Mouse (Mus musculus): Measurements from ENCODE around the gene Mgat5. TPM values are rescaled to one million over a fixed set of nuclear protein-coding genes. Genes with fewer than 3 reads are reported as not detected.

Mgat5 gene
- polyA plus RNA-seq, 1 experiment = under 0.01 TPM

DNA sequence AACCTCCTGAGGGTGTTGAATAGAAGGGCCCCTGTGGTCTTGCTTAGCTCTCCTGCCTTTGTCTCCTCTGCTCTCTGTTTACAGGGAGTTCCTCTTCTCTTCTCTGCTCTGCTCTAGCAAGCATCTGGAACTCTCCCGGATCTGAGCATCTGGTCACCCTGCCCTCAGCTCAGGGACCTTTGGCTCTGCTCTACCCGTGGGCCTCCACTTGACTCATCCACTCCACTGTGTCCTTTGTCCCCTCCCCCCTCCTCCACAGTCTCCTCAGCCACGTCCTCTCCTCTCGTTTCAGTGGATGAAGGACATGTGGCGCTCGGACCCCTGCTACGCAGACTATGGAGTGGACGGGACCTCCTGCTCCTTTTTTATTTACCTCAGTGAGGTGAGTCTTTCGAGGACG, 161.3 kb downstream of the Mgat5 start:
- Histone ChIP-seq H3K4me3 (replicated peaks) (no peak overlapping the region), H3K36me3 (ENCODE audit: control insufficient read depth) (no peaks in the 10 kb centered on the region), H3K9me3 (ENCODE audit: control insufficient read depth, low read length) (no peaks in the 10 kb centered on the region), H3K27me3 (ENCODE audit: control insufficient read depth) (no peaks in the 10 kb centered on the region), H3K4me1 (ENCODE audit: control insufficient read depth) (no peaks in the 10 kb centered on the region; the same call in none of the 2 replicates)
- TF ChIP-seq TAL1 (IDR thresholded peaks at IDR 0.05; ENCODE audit: low read length) (no peak), GATA1 (IDR thresholded peaks at IDR 0.05; ENCODE audit: low read length) (no peak)

DNA sequence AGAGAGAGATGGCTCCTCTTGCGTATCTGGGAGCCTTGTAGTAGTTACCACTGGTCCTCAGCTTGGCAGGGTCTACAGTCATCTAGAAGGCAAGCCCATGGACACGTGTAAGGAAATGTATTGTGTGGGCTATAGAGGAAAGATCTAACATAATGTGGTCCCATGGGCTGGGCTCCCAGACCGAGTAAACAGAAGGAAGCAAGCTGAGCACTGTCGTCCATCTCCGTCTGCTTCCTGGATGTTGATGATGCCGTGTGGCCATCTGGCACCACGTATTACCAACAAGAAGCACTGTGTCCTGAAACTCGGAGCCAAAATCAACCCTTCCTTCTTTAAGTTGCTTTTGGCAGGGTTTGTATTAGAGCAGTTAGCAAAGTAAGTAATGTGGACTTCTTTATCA, 163.7 kb downstream of the Mgat5 start:
- H3K4me3 ChIP-seq (replicated peaks) = no peak overlapping the region
- no peaks in the 10 kb centered on the region; the same call in none of the 2 replicates for H3K4me1 ChIP-seq (ENCODE audit: control insufficient read depth)
- no peak for TF ChIP-seq TAL1 (IDR thresholded peaks at IDR 0.05; ENCODE audit: low read length)
- TF ChIP-seq GATA1 (IDR thresholded peaks at IDR 0.05; ENCODE audit: low read length) = no peak

DNA sequence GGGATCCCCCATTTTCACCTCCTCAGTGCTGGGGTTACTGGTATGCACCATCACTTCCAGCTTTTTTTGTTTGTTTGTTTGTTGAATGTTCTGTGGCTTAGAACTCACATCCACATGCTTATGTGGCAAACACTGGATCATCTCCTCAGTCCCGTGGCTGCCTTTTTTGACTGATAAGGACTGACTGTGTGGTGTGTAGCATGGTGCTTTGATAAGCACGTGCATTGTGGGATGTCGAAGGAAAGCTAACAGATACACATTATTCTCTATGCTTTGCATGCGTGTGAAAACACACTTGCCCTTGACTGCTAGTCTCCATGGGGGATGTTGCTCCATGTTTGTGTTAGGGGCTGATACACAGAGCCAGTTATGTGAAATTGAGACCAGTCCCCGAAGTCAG, 164.7 kb downstream of the Mgat5 start:
- Histone ChIP-seq H3K36me3 (ENCODE audit: control insufficient read depth) (no peaks in the 10 kb centered on the region), H3K4me1 (ENCODE audit: control insufficient read depth) (no peaks in the 10 kb centered on the region), H3K27me3 (ENCODE audit: control insufficient read depth) (no peaks in the 10 kb centered on the region), H3K4me3 (replicated peaks) (no peak overlapping the region), H3K9me3 (ENCODE audit: control insufficient read depth, low read length) (no peaks in the 10 kb centered on the region)
- TF ChIP-seq TAL1 (IDR thresholded peaks at IDR 0.05; ENCODE audit: low read length) (no peak), GATA1 (IDR thresholded peaks at IDR 0.05; ENCODE audit: low read length) (no peak)

More for the DNA sequence above, 163.7 kb downstream of the Mgat5 start:
- no peaks in the 10 kb centered on the region for H3K36me3 ChIP-seq (ENCODE audit: control insufficient read depth)
- no peaks in the 10 kb centered on the region for H3K9me3 ChIP-seq (ENCODE audit: control insufficient read depth, low read length)
- no peaks in the 10 kb centered on the region for H3K27me3 ChIP-seq (ENCODE audit: control insufficient read depth)

DNA sequence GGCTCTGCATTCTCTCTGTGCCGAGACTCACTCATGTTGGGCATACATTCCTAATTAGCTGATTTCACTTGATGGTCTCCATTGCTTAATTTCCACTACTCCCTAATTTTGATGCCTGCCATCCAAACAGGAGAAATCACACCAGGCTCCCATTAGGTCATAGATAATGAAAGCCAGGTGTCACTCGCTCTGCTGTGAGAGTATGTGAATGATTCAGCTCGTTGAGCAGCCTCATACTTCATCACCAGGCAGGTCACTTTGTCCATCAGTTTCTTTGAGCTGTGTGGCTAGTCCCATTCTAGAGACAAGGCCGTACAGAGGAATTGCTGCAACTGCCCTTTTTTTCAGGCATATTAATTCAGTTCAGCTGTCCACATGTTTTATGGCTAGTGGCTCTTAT, 167.3 kb downstream of the Mgat5 start:
- H3K27me3 ChIP-seq (ENCODE audit: control insufficient read depth) = no peaks in the 10 kb centered on the region
- H3K36me3 ChIP-seq (ENCODE audit: control insufficient read depth) = no peaks in the 10 kb centered on the region
- H3K9me3 ChIP-seq (ENCODE audit: control insufficient read depth, low read length) = no peaks in the 10 kb centered on the region
- TF ChIP-seq GATA1 (IDR thresholded peaks at IDR 0.05; ENCODE audit: low read length) (no peak), TAL1 (IDR thresholded peaks at IDR 0.05; ENCODE audit: low read length) (no peak)
- H3K4me3 ChIP-seq (replicated peaks) = no peak overlapping the region
- H3K4me1 ChIP-seq (ENCODE audit: control insufficient read depth) = no peaks in the 10 kb centered on the region

DNA sequence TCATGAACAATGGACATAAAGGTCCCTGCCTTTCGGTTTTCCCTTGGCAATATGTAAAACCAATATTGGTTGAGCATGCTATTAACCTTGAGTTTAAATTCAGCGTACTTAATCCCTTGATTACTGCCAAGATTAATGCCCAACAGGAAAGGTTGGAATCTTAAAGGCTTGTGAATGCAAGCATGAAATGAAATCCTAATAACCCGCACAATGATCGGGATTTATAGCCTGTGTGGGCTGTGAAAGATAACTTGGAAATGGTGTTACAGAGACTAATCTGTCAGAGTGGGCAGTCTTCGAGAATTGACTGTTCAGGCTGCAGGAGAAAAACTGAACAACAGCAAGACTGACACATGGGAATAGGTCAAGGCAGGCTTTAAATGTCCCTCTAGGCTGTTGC, 168.7 kb downstream of the Mgat5 start:
- Histone ChIP-seq H3K27me3 (ENCODE audit: control insufficient read depth) (no peaks in the 10 kb centered on the region), H3K4me1 (ENCODE audit: control insufficient read depth) (no peaks in the 10 kb centered on the region), H3K4me3 (replicated peaks) (no peak overlapping the region), H3K9me3 (ENCODE audit: control insufficient read depth, low read length) (no peaks in the 10 kb centered on the region), H3K36me3 (ENCODE audit: control insufficient read depth) (no peaks in the 10 kb centered on the region)
- TF ChIP-seq GATA1 (IDR thresholded peaks at IDR 0.05; ENCODE audit: low read length) (no peak), TAL1 (IDR thresholded peaks at IDR 0.05; ENCODE audit: low read length) (no peak)

DNA sequence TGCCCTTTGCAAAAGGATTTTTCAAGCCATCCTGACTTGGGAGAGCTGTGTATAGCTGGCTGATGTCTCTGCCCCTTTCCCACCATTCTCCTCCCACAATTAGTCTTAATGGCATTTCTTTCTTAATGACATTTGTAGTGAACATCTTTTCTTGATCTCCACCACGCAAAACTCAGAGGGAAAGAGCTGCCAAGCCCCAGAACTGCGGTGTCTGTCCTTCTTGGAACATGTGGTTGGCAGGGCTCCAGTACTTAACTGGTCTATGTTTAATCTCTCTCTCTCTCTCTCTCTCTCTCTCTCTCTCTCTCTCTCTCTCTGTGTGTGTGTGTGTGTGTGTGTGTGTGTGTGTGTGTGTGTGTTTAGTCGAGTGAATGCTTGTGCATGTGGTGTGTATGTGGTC, 169.3 kb downstream of the Mgat5 start:
- TF ChIP-seq TAL1 (IDR thresholded peaks at IDR 0.05; ENCODE audit: low read length) (no peak), GATA1 (IDR thresholded peaks at IDR 0.05; ENCODE audit: low read length) (no peak)
- Histone ChIP-seq H3K4me1 (ENCODE audit: control insufficient read depth) (no peaks in the 10 kb centered on the region), H3K27me3 (ENCODE audit: control insufficient read depth) (no peaks in the 10 kb centered on the region), H3K36me3 (ENCODE audit: control insufficient read depth) (no peaks in the 10 kb centered on the region), H3K9me3 (ENCODE audit: control insufficient read depth, low read length) (no peaks in the 10 kb centered on the region), H3K4me3 (replicated peaks) (no peak overlapping the region)

DNA sequence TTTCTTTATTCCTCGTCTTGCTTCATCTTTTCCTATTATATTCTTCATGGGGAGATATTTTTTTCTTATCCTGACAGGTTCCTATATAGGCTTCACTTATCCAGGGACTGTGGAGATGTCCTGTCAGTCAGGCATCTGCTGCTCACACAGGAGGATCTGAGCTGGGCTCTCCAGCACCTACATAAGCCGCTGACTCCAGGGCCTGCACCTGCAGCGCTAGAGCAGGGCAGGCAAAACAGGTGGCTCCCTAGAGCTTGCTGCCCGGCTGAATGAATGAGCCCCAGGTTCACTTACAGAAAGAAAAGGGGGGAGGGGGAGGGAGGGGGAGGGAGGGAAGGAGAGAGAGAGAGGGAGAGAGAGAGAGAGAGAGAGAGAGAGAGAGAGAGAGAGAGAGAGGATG, 175.3 kb downstream of the Mgat5 start:
- Histone ChIP-seq H3K9me3 (ENCODE audit: control insufficient read depth, low read length) (no peaks in the 10 kb centered on the region), H3K4me1 (ENCODE audit: control insufficient read depth) (no peaks in the 10 kb centered on the region), H3K4me3 (replicated peaks) (no peak overlapping the region), H3K27me3 (ENCODE audit: control insufficient read depth) (no peaks in the 10 kb centered on the region), H3K36me3 (ENCODE audit: control insufficient read depth) (no peaks in the 10 kb centered on the region)
- no peak for TF ChIP-seq TAL1 (IDR thresholded peaks at IDR 0.05; ENCODE audit: low read length)
- no peak for TF ChIP-seq GATA1 (IDR thresholded peaks at IDR 0.05; ENCODE audit: low read length)

DNA sequence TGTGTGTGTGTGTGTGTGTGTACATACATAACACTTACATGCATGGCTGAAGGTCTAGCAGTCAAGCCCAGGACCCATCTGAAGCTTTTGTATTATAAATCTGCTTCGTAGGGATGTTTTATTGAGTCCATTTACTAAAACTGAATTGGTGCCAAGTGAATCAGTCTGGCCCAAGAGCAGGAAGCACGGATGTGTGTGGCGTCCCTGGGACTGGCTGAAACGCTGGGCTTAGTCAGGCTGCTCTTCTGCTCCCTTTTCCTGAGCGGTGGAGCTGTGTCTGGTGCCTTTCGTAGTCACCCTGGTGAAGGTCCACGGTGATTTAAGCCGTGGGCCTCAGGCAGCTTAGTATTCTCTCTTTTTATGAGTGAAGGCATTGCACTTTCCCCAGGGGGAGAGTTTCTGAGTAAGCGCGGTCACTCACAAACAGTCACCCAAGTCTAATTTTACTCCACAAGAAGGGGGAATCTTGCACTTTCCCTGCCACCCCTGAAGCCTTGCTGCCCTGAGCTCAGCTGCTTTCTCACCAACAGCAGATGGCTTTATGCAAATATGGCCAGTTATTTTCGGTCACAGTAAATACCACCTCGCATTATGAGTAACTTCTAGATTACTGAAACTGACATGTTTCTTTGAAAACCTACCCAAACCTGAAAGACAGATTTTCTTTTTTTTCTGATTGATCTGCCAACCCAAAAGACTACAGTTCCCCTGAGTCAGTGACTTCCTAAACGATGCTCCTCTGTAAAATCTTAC, 176.1 kb downstream of the Mgat5 start:
- H3K36me3 ChIP-seq (ENCODE audit: control insufficient read depth) = no peaks in the 10 kb centered on the region
- H3K9me3 ChIP-seq (ENCODE audit: control insufficient read depth, low read length) = no peaks in the 10 kb centered on the region
- H3K4me3 ChIP-seq (replicated peaks) = no peak overlapping the region
- no peaks in the 10 kb centered on the region for H3K4me1 ChIP-seq (ENCODE audit: control insufficient read depth)
- H3K27me3 ChIP-seq (ENCODE audit: control insufficient read depth) = no peaks in the 10 kb centered on the region
- no peak for TF ChIP-seq GATA1 (IDR thresholded peaks at IDR 0.05; ENCODE audit: low read length)
- no peak for TF ChIP-seq TAL1 (IDR thresholded peaks at IDR 0.05; ENCODE audit: low read length)

DNA sequence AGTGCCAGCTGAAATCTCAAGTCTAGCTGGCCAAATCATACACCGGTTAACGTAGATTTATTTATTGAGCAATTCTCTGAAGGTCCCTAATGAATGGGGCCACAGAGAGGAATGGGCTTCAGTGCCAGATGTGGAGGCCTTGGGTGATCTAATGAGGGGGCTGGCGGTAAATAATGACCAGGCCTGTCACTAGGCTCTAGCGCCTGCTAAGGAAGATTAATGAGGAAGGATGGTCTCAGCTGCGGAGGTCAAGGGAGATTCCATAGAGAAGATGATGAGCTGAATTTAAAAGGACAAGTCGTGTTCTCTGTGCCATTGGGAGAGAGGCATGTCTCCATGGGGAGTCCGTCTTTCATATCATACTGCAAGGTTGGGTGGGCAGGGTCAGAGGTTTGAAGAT, 178.3 kb downstream of the Mgat5 start:
- TF ChIP-seq GATA1 (IDR thresholded peaks at IDR 0.05; ENCODE audit: low read length) = no peak
- no peak for TF ChIP-seq TAL1 (IDR thresholded peaks at IDR 0.05; ENCODE audit: low read length)
- H3K36me3 ChIP-seq (ENCODE audit: control insufficient read depth) = no peaks in the 10 kb centered on the region
- no peaks in the 10 kb centered on the region for H3K9me3 ChIP-seq (ENCODE audit: control insufficient read depth, low read length)
- no peak overlapping the region for H3K4me3 ChIP-seq (replicated peaks)
- no peaks in the 10 kb centered on the region for H3K27me3 ChIP-seq (ENCODE audit: control insufficient read depth)
- H3K4me1 ChIP-seq (ENCODE audit: control insufficient read depth) = no peaks in the 10 kb centered on the region

DNA sequence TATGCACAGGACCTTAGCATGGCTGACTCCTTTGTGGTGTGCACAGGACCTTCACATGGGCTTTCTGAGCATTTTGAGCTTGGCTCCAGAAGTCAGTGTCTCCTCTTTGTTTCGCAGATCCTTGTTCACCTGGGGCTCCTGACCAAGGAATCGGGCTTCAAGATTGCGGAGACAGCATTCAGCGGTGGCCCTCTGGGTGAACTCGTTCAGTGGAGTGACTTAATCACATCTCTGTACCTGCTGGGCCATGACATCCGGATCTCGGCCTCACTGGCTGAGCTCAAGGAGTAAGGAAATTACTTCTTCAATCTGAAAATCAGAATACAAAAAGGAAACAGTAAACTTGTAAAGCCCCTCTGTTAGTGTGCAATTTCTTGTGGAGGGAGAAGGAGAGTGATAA, 182.4 kb downstream of the Mgat5 start:
- Histone ChIP-seq H3K27me3 (ENCODE audit: control insufficient read depth) (no peaks in the 10 kb centered on the region), H3K4me1 (ENCODE audit: control insufficient read depth) (no peaks in the 10 kb centered on the region), H3K4me3 (replicated peaks) (no peak overlapping the region), H3K36me3 (ENCODE audit: control insufficient read depth) (no peaks in the 10 kb centered on the region), H3K9me3 (ENCODE audit: control insufficient read depth, low read length) (no peaks in the 10 kb centered on the region)
- TF ChIP-seq GATA1 (IDR thresholded peaks at IDR 0.05; ENCODE audit: low read length) = no peak
- TF ChIP-seq TAL1 (IDR thresholded peaks at IDR 0.05; ENCODE audit: low read length) = no peak

All from erythroblast, embryonic 14.5 days (primary cell).